Mouse (Mus musculus) kidney, adult 18-20 months (tissue): ENCODE data around the gene Olfr1402.

Experiments
- DNase-seq: peaks from one replicate; pipeline ENCODE4 v3.0.0; 2021

The Olfr1402 gene

GRCm38 (mm10) chr3:97421920-97422319 is at the start of gene Olfr1402:
Gene Olfr1402 (minus strand): TSS chr3:97422020.
- DNase-seq: no peak

- DNase-seq: no peak
These were observed 33.5 kb upstream of the Olfr1402 start for GRCm38 (mm10) chr3:97455286-97455685.

- DNase-seq: no peak
These were observed 16.8 kb upstream of the Olfr1402 start for GRCm38 (mm10) chr3:97438619-97439018.

GRCm38 (mm10) chr3:97394289-97394688 is 27.5 kb downstream of the Olfr1402 start:
- DNase-seq: no peak

GRCm38 (mm10) chr3:97393079-97393478 is 28.7 kb downstream of the Olfr1402 start:
- DNase-seq: peak; percentile 9

GRCm38 (mm10) chr3:97370382-97370781 is 51.4 kb downstream of the Olfr1402 start:
- no peak for DNase-seq

GRCm38 (mm10) chr3:97363418-97364098 is 58.3 kb downstream of the Olfr1402 start:
- DNase-seq: peak; percentile 34

- no peak for DNase-seq
These were observed 63.4 kb downstream of the Olfr1402 start for GRCm38 (mm10) chr3:97358448-97358847.
